Mouse (Mus musculus) myocyte (in vitro differentiated cells): ENCODE measurements around the gene Them7. TPM values are rescaled to one million over a fixed set of nuclear protein-coding genes. Genes with fewer than 3 reads are reported as not detected.

ENCODE experiments used
- H3K27me3 ChIP-seq: one replicate; pipeline ENCODE4 v1.6.1; 2011; ENCODE audit not compliant: control insufficient read depth, insufficient read depth, insufficient read length
- H3K36me3 ChIP-seq: one replicate; pipeline ENCODE4 v1.6.1; 2011; ENCODE audit not compliant: control insufficient read depth, insufficient read depth
- H3K4me2 ChIP-seq: one replicate; pipeline ENCODE4 v1.6.1; 2011; ENCODE audit warnings: low read depth, control low read depth
- H3K4me3 ChIP-seq: one replicate; pipeline ENCODE4 v1.5.1; 2011; ENCODE audit warnings: mild to moderate bottlenecking, control low read depth, moderate library complexity
- H3K79me2 ChIP-seq: one replicate; pipeline ENCODE4 v1.6.1; 2011; ENCODE audit not compliant: control insufficient read depth, insufficient read depth
- H3ac ChIP-seq: one replicate; pipeline ENCODE4 v1.6.1; 2011; ENCODE audit not compliant: control insufficient read depth, insufficient read length
- CEBPB ChIP-seq: IDR thresholded peaks from 2 replicates; pipeline ENCODE4 v1.6.1; 2011; ENCODE audit warnings: mild to moderate bottlenecking, moderate library complexity; ENCODE audit not compliant: poor library complexity, insufficient read depth, severe bottlenecking
- E2F4 ChIP-seq: IDR thresholded peaks from one replicate; pipeline ENCODE4 v1.6.1; 2011; ENCODE audit warnings: mild to moderate bottlenecking, control low read depth, moderate library complexity; ENCODE audit not compliant: insufficient read depth
- MAX ChIP-seq: IDR thresholded peaks from one replicate; pipeline ENCODE4 v1.6.1; 2011; ENCODE audit warnings: low read depth, mild to moderate bottlenecking, control low read depth
- MYOD1 ChIP-seq, 3 experiments: IDR thresholded peaks; one replicate each; pipeline ENCODE4 v1.6.1; 2011; ENCODE audit warnings: control low read depth in 2 of 3, low read depth in 2 of 3, mild to moderate bottlenecking in 2 of 3, moderate library complexity in 1 of 3; ENCODE audit not compliant: insufficient read length in 2 of 3, control insufficient read depth in 1 of 3
- MYOG ChIP-seq, 3 experiments: IDR thresholded peaks; one replicate each; pipeline ENCODE4 v1.6.1; 2011; ENCODE audit warnings: control low read depth in 2 of 3, low read depth in 2 of 3, mild to moderate bottlenecking in 2 of 3; ENCODE audit not compliant: insufficient read length in 2 of 3, control insufficient read depth in 1 of 3, insufficient read depth in 1 of 3
- POLR2A ChIP-seq: IDR thresholded peaks from one replicate; pipeline ENCODE4 v1.6.1; 2011; ENCODE audit warnings: low read depth, mild to moderate bottlenecking, control low read depth, moderate library complexity; ENCODE audit not compliant: insufficient read length
- POLR2AphosphoS2 ChIP-seq: IDR thresholded peaks from one replicate; pipeline ENCODE4 v1.6.1; 2011; ENCODE audit warnings: low read depth, control low read depth; ENCODE audit not compliant: insufficient read length
- REST ChIP-seq: IDR thresholded peaks from one replicate; pipeline ENCODE4 v1.6.1; 2011; ENCODE audit warnings: mild to moderate bottlenecking, control low read depth, moderate library complexity; ENCODE audit not compliant: insufficient read depth, insufficient read length
- SRF ChIP-seq: IDR thresholded peaks from one replicate; pipeline ENCODE4 v1.6.1; 2011; ENCODE audit warnings: low read depth; ENCODE audit not compliant: control insufficient read depth, insufficient read length
- TCF12 ChIP-seq: IDR thresholded peaks from one replicate; pipeline ENCODE4 v1.6.1; 2011; ENCODE audit warnings: mild to moderate bottlenecking, control low read depth; ENCODE audit not compliant: poor library complexity, insufficient read depth, severe bottlenecking
- TCF3 ChIP-seq: IDR thresholded peaks from one replicate; pipeline ENCODE4 v1.6.1; 2011; ENCODE audit warnings: low read depth, control low read depth; ENCODE audit not compliant: insufficient read length
- USF1 ChIP-seq: IDR thresholded peaks from one replicate; pipeline ENCODE4 v1.6.1; 2011; ENCODE audit warnings: low read depth, mild to moderate bottlenecking, control low read depth, moderate library complexity
- polyA plus RNA-seq: library from polyadenylated mRNA; unstranded; fragments of >200 nt; fragmentation: generic; extraction: Trizol; gene quantifications from one replicate; pipeline ENCODE4 v1.2.1, GENCODE M21; 2012; ENCODE audit warnings: missing spikeins

Gene Them7
- polyA plus RNA-seq, 1 experiment = not detected

GRCm38 (mm10) chr2:105394375-105394774 is 170.3 kb downstream of the Them7 start:
- TF ChIP-seq CEBPB (no peak), MYOG (IDR thresholded peaks at IDR 0.05; ENCODE audit: control insufficient read depth in 1 of 3, insufficient read depth in 1 of 3, insufficient read length in 2 of 3, low read depth in 2 of 3) (no peak), E2F4 (no peak), TCF12 (no peak), POLR2AphosphoS2 (no peak), TCF3 (no peak), USF1 (no peak)
- no peak overlapping the region for H3ac ChIP-seq
- no peak overlapping the region for H3K4me2 ChIP-seq
- peaks cover 30% of the 10 kb centered on the region for H3K36me3 ChIP-seq
- H3K4me3 ChIP-seq = no peak overlapping the region
- H3K79me2 ChIP-seq = peaks cover 48% of the 10 kb centered on the region
- no peaks in the 10 kb centered on the region for H3K27me3 ChIP-seq

DNA sequence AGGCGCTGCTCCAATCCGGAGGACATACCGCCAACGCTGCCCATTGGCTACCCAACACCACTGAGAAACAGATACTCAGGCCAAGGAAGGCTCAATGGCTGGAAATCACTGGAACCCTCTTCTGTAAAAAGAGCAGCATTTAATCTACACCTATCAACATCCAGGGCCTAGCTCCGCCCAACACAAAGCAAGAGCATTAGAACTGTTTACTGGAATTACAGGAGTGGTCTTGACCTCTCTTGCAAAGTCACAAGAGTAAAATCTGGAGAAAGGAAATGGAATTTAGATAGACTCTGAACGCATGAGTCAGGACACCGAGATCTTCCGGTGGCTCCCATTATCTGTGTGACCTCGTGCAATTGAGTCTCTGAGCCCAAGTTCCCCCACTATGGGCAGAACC is 171.9 kb downstream of the Them7 start:
- no peak overlapping the region for H3K4me2 ChIP-seq
- TF ChIP-seq MYOD1 (IDR thresholded peaks at IDR 0.05; ENCODE audit: control insufficient read depth in 1 of 3, insufficient read length in 2 of 3, low read depth in 2 of 3) (no peak), MAX (no peak)
- no peak overlapping the region for H3K4me3 ChIP-seq
- H3K79me2 ChIP-seq = peaks cover 48% of the 10 kb centered on the region
- peaks cover 26% of the 10 kb centered on the region for H3K36me3 ChIP-seq
- H3ac ChIP-seq = no peak overlapping the region
- no peaks in the 10 kb centered on the region for H3K27me3 ChIP-seq

DNA sequence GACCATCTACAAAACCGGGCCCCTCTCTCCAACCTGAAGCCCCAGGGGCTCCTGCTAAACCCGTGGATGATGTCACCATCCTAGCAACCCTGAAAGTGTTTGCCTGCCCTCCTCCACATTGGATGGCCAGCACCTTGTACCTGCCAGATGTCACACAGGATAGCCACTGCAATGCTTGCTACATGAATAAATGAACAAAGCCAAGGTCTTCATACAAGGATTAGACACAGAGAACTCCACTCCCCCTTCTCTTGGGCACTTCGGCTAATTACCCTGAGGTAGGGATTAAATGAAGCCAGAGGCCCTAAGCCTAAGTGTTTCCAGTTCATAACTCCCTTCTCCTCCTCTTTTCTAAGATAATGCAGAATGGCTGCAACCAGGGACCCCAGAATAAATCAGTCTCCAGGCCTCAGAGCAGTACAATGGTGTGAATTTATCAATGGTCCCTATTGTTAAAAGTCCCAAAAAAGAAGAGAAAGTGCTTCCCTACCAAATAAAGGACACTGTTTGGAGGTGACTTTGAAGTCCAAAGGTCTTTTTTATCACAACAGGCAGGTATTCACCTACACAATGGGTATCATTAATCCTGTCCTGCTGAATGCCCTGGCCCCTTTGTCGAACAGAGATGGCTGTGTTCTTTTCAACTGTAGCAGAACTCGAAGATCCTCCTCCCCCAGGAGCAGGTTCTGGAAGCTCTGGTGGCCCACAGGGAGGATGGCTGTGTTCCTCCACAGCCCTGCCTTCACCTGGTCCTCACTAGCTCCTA is 173.5 kb downstream of the Them7 start:
- H3K36me3 ChIP-seq = peaks cover 14% of the 10 kb centered on the region
- peak overlapping the region; percentile 92 for H3K4me2 ChIP-seq
- peak overlapping the region; percentile 92 for H3ac ChIP-seq
- TF ChIP-seq TCF3 = no peak
- no peaks in the 10 kb centered on the region for H3K27me3 ChIP-seq
- H3K4me3 ChIP-seq = peak overlapping the region; percentile 85
- H3K79me2 ChIP-seq = peaks cover 48% of the 10 kb centered on the region

- Histone ChIP-seq H3K27me3 (no peaks in the 10 kb centered on the region), H3K4me2 (peak overlapping the region; percentile 92), H3K36me3 (peaks cover 5% of the 10 kb centered on the region), H3K79me2 (peaks cover 48% of the 10 kb centered on the region), H3ac (peak overlapping the region; percentile 92), H3K4me3 (peak overlapping the region; percentile 85)
- peak; percentile 38 for TF ChIP-seq POLR2A
- TF ChIP-seq MYOG (IDR thresholded peaks at IDR 0.05; ENCODE audit: control insufficient read depth in 1 of 3, insufficient read depth in 1 of 3, insufficient read length in 2 of 3, low read depth in 2 of 3) = peak in 1 of 3 experiments; percentile 20
- no peak for TF ChIP-seq TCF3
These were observed 174.5 kb downstream of the Them7 start for GRCm38 (mm10) chr2:105398636-105399084.

DNA sequence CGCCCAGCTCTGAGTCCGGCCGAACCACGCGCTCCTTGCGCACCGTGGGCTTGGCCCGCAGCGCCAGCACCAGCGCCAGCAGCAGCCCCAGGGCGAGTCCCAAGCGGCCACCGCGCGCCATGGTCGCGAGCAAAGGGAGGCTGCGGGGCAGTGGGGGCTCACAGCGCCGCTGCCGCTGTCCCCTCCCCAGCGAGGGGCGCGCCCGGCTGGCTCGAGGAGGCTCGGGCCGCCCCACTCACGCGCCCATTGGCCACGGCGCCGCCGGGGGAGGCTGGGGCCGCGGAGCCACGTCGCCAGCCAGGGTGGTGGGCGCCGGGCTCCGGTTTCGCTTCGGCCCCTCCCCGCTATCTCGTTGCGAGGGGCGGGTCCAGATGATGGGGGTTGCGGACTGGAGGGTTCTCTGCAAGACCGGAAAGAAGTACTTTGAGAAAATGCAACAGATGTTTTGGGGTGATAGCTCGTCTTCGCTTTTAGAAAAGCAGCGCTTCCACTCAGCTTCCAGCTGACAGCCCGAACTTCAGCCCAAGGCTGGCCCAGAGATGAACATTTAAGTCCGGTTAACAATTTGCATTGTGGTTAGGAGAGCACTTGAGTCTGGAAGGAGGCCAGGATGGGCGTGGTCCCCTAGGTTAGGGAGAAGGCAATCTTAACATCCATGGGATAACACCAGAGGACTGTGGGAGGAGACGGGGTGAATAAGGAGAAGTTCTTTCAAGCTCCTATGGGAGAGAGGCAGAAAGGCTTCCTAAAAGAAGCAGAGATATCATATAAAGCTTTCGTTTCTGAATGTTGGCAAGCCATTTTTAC is 175.2 kb downstream of the Them7 start, which contains the start of gene Rcn1:
Gene Rcn1, minus strand, starts transcription at position 235 of the 807 bp plus-strand sequence.
- Histone ChIP-seq H3ac (peak within 1 kb of the TSS; percentile 92), H3K79me2 (peaks cover 45% of the 10 kb centered on the region), H3K4me3 (peak within 1 kb of the TSS; percentile 85), H3K4me2 (peak within 1 kb of the TSS; percentile 92), H3K36me3 (peaks cover 5% of the 10 kb centered on the region), H3K27me3 (no peaks in the 10 kb centered on the region)
- no peak for TF ChIP-seq TCF12
- TF ChIP-seq POLR2A = peak; percentile 76
- TF ChIP-seq CEBPB = no peak
- peak; percentile 76 for TF ChIP-seq POLR2AphosphoS2
- TF ChIP-seq MYOG (IDR thresholded peaks at IDR 0.05; ENCODE audit: control insufficient read depth in 1 of 3, insufficient read depth in 1 of 3, insufficient read length in 2 of 3, low read depth in 2 of 3) = peak in 1 of 3 experiments; percentile 40
- TF ChIP-seq USF1 = no peak
- no peak for TF ChIP-seq REST
- no peak for TF ChIP-seq TCF3
- TF ChIP-seq MAX = no peak
- TF ChIP-seq SRF = no peak
- peak in 2 of 3 experiments; percentile 7 to 19 for TF ChIP-seq MYOD1 (IDR thresholded peaks at IDR 0.05; ENCODE audit: control insufficient read depth in 1 of 3, insufficient read length in 2 of 3, low read depth in 2 of 3)
- TF ChIP-seq E2F4 = no peak
